Mouse (Mus musculus) heart, postnatal 4 days (tissue): ENCODE data around the gene Spdl1. TPM values are rescaled to one million over a fixed set of nuclear protein-coding genes. Genes with fewer than 3 reads are reported as not detected.
"Not testable (repeated sequence)": the region's sequence is repeated elsewhere in the genome, so short reads cannot be mapped to it uniquely, and the experiment has no call there.

Experiments used
- DNase-seq: peaks from one replicate; pipeline ENCODE4 v3.0.0; 2021
- total RNA-seq, 2 experiments: library from RNA; stranded (reverse); gene quantifications; 2 replicates each; pipeline ENCODE4 v1.2.3; 2021

Spdl1 gene
- total RNA-seq, 2 experiments from 2014 or later: 10.7 to 13.0 TPM

GRCm38 (mm10) chr11:34798066-34798465, 35.4 kb downstream of the Spdl1 start:
- not testable (repeated sequence) for DNase-seq

DNA sequence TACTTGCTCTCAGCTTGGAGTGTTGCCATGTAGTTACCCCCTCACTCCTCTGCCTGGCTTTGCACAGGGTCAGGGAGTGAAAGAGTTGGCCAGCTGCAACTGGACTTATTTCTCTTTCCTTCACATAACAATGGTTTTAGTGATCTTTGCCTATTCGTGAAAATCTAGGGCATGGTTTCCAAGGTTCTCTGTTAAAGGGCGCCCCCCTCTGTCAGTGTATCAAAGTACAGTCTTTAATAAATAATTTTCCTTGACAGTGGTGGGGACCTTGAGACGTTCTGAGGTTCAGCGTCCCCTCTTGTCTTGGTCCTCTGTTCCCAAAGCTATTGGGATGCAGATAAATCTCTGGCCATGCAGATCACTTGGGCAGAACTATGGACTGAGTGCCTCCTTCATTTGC, 37.3 kb downstream of the Spdl1 start:
- no peak for DNase-seq

GRCm38 (mm10) chr11:34791872-34792271, 41.6 kb downstream of the Spdl1 start:
- DNase-seq: no peak

GRCm38 (mm10) chr11:34784864-34785263, 48.6 kb downstream of the Spdl1 start:
- DNase-seq: no peak

DNA sequence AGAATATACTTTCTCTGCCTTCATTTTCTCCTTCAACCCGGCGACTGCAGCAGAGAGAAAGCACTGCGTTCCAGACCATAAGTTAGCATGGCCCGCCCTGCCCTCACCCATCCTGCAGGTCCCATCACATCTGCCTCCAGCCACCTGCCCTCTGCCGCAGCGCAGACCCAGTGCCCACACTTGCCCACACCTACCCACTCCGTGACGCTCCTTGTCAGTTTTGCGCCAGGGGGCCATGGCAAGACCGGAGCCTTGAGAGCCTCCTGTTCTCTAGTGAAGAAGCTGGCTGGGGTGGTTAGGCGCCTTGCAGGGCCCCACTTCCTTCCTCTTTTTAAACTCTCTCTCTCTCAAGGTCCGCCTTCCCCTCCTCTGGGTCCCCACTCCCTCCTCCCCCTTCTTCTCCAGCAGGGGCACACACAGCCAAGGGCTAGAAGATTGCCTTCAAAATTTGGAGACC, 49.8 kb downstream of the Spdl1 start, which contains the start of gene Dock2:
Gene Dock2, minus strand, starts transcription at position 306 of the 457 bp plus-strand sequence.
- no peak for DNase-seq

DNA sequence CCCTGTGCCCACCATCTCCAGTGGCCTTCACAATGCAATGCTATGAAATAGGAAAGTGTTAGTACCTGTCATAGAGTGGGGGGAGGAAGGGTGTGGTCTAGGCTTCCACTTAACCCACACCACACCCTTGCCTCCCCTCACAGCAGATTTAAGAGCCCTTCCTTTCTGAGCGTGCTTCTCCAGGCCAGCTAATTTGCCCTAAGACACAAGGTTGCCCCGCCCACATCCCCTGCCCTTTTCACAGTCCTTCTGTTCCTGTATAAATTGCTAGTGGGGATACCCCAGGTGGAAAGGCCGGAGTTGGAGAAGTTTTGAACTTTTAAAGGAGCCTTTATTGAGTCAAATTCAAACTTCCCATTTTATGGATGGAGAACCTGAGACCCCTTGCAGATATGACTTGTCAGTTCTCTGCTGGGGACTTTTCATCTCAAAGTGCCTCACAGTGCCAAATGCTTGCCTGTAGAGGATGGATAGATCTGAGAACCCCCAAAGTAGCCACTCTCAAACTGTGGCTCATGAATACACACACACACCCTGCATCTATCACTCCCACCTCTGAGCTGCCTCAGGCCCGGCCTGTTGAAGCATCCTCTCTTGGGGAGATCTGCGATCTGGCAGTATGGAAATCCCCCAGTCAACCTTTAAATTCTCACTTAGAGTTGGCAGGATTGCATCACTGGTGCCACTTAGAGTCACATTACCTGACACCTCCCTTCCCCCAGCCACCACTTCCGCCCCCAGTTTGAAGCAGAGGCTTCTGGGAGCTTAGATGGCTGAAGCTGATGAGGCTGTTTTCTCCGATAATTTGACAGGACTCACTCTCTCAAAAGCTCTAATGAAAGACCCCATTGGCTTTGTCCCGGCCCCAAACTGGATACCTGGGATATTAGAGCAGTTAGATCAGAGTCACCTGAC, 50.7 kb downstream of the Spdl1 start:
- no peak for DNase-seq

GRCm38 (mm10) chr11:34780786-34781185, 52.7 kb downstream of the Spdl1 start:
- no peak for DNase-seq

- DNase-seq: no peak
Measured at GRCm38 (mm10) chr11:34779966-34780365, 53.5 kb downstream of the Spdl1 start.

- no peak for DNase-seq
Measured at GRCm38 (mm10) chr11:34778351-34778750, 55.1 kb downstream of the Spdl1 start.

- no peak for DNase-seq
Measured at GRCm38 (mm10) chr11:34777529-34777928, 55.9 kb downstream of the Spdl1 start.

- no peak for DNase-seq
Measured at GRCm38 (mm10) chr11:34776054-34776453, 57.4 kb downstream of the Spdl1 start.

GRCm38 (mm10) chr11:34774636-34775035, 58.8 kb downstream of the Spdl1 start:
- DNase-seq: no peak

DNA sequence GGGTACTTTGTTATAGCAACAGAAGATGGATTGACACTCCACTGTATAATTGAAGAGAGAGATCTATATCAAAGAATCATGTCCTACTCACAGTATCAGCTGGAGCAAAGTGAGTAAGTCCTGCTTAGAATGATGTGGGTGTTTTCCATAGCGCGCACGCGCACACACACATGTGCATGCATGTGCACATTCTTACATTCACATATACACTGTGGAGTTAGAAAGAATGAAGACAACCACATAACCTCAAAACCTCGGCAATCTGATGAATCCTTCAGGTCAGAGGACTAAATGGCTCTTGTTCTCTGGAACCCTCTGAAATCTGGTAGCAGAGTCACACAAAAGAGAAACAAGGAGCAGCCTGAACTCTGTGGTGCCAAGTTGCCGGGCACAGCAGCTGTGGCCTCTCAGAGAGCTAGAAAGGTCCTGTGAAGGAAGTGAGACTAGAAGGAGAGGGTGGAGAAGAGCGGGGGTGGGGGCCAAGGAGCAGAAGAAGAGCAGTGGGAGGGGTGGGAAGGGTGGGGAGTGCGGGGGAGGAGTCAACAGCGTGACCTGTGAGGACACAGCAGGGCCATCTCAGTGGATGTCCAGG, 60.0 kb downstream of the Spdl1 start:
- DNase-seq: no peak

DNA sequence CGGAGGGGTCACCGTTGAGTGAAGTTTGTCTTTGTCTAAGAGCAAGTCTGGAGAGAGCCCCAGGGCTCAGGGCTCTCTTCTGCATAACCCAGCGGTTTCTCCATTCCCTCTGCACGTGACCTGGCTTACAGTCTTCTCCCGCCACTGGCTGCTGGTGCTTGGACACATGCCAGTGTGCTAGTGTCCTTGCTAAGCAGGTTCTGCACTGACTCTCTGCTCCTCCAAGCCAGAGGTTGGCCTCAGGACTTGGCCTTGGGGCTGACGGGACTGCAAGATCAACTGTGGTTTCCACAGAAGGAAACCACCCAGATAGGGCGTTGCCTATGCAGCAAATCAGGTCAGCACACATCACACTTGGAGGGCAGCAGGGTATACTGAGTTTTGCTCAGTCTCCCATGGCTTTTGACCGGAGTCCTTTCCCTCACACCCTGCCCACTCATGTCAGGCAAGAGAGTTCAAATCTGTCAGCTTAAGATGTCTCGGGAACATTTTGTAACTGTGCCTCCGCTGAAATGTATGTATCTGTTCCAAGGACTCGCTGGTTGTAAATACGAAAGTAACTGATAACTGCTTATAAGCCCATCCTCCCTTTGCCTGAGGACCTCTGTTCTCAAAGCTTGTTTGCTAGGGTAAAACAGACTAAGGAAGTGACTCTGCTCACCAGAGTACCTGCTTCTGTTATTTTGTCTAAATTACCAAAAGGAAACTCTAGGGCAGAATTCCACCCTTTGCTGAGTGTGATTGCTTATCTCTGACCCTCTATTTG, 62.0 kb downstream of the Spdl1 start:
- peak; percentile 57 for DNase-seq

DNA sequence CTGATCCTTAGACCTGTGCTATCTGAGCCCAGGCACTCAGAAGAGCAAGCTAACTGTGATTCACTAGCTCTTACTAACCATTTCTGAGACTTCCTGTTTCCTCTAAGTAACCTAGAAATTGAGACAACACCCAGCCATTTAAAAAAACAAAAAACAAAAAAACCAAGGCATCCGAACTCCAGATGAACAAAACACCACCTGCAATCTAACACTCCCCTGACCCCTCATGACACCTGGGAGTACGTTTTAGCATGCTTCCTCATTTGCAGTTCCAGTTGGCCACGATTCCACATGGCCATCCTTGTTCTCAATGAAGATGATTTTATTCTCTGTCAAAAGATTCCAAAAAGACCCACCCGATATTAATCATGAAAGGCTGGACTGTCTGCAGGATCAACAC, 62.8 kb downstream of the Spdl1 start:
- DNase-seq: no peak

GRCm38 (mm10) chr11:34769946-34770345, 63.5 kb downstream of the Spdl1 start:
- DNase-seq: no peak

DNA sequence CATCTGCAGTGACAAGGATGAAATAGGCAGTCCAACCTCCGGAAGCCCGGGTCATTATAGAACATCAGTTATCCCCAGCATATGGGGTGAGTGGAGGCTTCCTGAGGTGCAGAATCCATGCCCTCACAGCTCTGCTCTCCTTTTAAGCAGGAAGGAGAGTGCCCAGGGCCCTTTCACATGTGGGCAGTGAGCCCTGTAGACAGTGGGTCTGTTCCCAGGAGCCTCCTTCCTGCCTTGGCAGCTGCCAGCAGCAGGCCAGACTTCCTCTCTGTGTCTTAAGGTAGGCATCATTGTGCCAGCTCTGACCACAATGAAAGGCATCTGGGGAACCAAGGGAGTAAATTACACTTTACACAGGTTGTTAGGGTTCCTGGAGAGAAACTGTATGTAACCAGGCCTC, 64.0 kb downstream of the Spdl1 start:
- no peak for DNase-seq

DNA sequence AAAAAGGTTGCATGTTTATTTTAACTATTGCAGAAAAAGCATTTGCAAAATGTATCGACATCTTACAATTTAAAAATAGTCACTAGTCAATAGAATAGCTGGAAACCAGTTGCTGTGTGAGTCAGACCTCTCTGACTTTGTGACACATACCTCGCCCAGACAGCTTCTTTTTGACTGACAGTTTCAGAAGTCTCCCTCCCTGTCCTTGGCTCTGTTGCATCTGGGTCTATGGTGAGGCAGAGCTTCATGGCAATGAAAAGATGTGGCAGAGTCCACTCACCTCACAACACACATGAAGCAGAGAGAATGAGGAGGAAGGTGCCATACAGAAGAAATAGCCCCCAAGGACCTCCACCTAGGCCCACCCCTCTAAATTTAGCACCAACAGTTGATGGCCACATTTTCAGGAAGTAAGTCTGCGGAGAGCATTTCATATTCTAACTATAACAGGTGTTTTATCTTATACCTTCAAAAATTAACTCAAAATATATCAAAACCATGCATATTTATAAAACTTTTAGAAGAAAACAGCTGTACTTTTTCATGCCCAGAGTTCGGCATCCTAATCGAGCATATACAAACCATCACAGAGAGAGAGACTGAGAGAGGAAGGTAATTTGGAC, 69.6 kb downstream of the Spdl1 start:
- DNase-seq: no peak

DNA sequence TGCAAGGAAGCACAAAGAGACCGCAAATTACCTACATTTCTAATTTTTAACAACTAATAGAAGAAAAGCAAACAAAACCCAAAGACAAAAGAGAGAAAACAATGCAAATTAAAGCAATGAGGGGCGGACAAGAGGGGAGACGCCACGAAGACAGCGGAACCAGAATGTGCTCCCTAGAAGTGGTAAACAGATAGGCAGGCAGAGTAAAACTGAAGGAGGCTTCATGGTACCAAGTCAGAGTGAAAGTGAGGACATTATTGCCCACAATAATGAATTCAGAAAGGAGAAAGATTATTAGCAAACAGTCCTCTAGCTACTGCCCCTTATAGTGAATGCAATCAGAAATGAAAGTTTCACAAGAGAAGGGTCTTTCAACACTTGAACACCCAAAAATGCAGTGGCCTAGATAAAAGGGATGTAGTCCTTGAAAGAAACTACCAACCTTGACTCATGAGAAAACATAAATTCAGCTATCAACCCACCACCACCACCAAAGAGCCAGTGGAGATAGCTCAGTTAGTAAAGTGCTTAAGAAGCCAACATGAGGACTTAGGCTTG, 70.8 kb downstream of the Spdl1 start:
- DNase-seq: no peak

GRCm38 (mm10) chr11:34762125-34762524, 71.3 kb downstream of the Spdl1 start:
- DNase-seq: no peak

DNA sequence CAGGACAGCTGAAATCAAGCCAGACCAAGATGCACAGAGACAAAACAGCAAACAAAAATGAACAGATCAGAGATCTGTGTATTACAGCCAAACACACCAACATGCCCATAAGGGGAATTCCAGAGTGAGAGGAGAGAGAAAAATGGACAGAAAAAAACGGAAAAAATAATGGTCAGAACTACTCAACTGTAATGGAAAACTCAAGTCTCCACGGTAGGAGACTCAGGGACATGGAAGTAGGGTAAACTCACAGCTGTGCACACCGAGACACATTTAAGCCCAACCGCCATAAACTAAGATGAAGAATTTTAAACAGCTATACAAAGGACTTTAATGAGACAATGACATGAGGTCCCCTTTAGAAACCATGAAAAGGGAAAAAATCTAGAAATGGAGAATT, 73.9 kb downstream of the Spdl1 start:
- no peak for DNase-seq
